Mouse (Mus musculus) ES-E14 (cell line): ENCODE results near the gene Hectd1. TPM values are rescaled to one million over a fixed set of nuclear protein-coding genes. Genes with fewer than 3 reads are reported as not detected.

ENCODE experiments used
- DNase-seq: peaks from one replicate; pipeline ENCODE4 v3.0.0-alpha.2; 2013; ENCODE audit warnings: low read depth, low spot score
- H3K27ac ChIP-seq: 2 replicates; pipeline ENCODE4 v1.5.1; 2012; ENCODE audit warnings: low read depth, mild to moderate bottlenecking, low read length, moderate library complexity, mixed read lengths; ENCODE audit not compliant: poor library complexity, insufficient read depth, severe bottlenecking
- H3K36me3 ChIP-seq: 2 replicates; pipeline ENCODE4 v1.6.1; 2012; ENCODE audit warnings: mild to moderate bottlenecking, low read length, moderate library complexity, mixed read lengths; ENCODE audit not compliant: control insufficient read depth, poor library complexity, insufficient read depth, severe bottlenecking
- H3K4me1 ChIP-seq, 2 experiments: fragments of 150-350 bp in 1 of 2; sonication (generic) in 1 of 2; 2 replicates each; pipeline ENCODE4 v1.6.1; 2012; ENCODE audit warnings: low read length in 2 of 2, mild to moderate bottlenecking in 1 of 2, mixed read lengths in 1 of 2; ENCODE audit not compliant: control insufficient read depth in 2 of 2, insufficient read depth in 2 of 2, poor library complexity in 1 of 2
- H3K4me3 ChIP-seq, 2 experiments: fragments of 150-350 bp in 1 of 2; sonication (generic) in 1 of 2; 2 replicates each; pipeline ENCODE4 v1.5.1; 2012; ENCODE audit warnings: low read length in 2 of 2, low read depth in 1 of 2, mild to moderate bottlenecking in 1 of 2, mixed read lengths in 1 of 2; ENCODE audit not compliant: insufficient read depth in 1 of 2, poor library complexity in 1 of 2, severe bottlenecking in 1 of 2
- H3K9ac ChIP-seq: 2 replicates; pipeline ENCODE4 v1.6.1; 2012; ENCODE audit warnings: low read depth, mild to moderate bottlenecking, low read length, mixed read lengths; ENCODE audit not compliant: poor library complexity, insufficient read depth, severe bottlenecking
- H3K9me3 ChIP-seq: fragments of 150-350 bp; sonication (generic); 2 replicates; pipeline ENCODE4 v1.6.1; 2012; ENCODE audit warnings: low read depth, mild to moderate bottlenecking, low read length; ENCODE audit not compliant: control insufficient read depth, insufficient read depth
- CHD2 ChIP-seq: IDR thresholded peaks from 2 replicates; pipeline ENCODE4 v1.6.1; 2014; ENCODE audit warnings: mild to moderate bottlenecking, low read depth, low read length, inconsistent platforms
- HCFC1 ChIP-seq: IDR thresholded peaks from 2 replicates; pipeline ENCODE4 v1.6.1; 2012; ENCODE audit warnings: low read length, inconsistent platforms, borderline replicate concordance; ENCODE audit not compliant: insufficient read depth
- MAFK ChIP-seq: IDR thresholded peaks from 2 replicates; pipeline ENCODE4 v1.6.1; 2014; ENCODE audit warnings: mild to moderate bottlenecking, low read depth, low read length, inconsistent platforms; ENCODE audit not compliant: insufficient read depth
- ZC3H11A ChIP-seq: IDR thresholded peaks from 2 replicates; pipeline ENCODE4 v1.6.1; 2012; ENCODE audit warnings: low read depth, mild to moderate bottlenecking, inconsistent platforms, low read length, borderline replicate concordance
- ZNF384 ChIP-seq: IDR thresholded peaks from 2 replicates; pipeline ENCODE4 v1.6.1; 2012; ENCODE audit warnings: low read depth, low read length, inconsistent platforms
- in situ Hi-C, 2 experiments: fragments of 600-800 bp; cut with MboI; formaldehyde crosslinking; loops; one replicate each; pipeline ENCODE4 v1.15.1; 2025; ENCODE audit warnings: low sequenced_read_pairs in 2 of 2, inconsistent platforms in 1 of 2; ENCODE audit not compliant: unreplicated experiment in 2 of 2
- total RNA-seq: library from RNA; depleted of rRNA; stranded (reverse); fragments of 300-350 nt; gene quantifications from 2 replicates; pipeline ENCODE4 v1.2.3, GENCODE M21; 2012

Hectd1 gene
- total RNA-seq, 1 experiment = 45.1 TPM

GRCm38 (mm10) chr12:51866226-51866910, 37.0 kb upstream of the Hectd1 start:
- Histone ChIP-seq H3K36me3 (no peaks in the 10 kb centered on the region), H3K4me1 (peaks cover 0 to 3% of the 10 kb centered on the region in 2 experiments; a peak in 1 of 4 replicates), H3K9me3 (peaks cover under 1% of the 10 kb centered on the region; the same call in 1 of the 2 replicates), H3K4me3 (no peak overlapping the region), H3K27ac (no peak overlapping the region), H3K9ac (no peak overlapping the region)
- TF ChIP-seq MAFK (no peak), CHD2 (no peak)
- no peak for DNase-seq
- in situ Hi-C loops = no loop called here

DNA sequence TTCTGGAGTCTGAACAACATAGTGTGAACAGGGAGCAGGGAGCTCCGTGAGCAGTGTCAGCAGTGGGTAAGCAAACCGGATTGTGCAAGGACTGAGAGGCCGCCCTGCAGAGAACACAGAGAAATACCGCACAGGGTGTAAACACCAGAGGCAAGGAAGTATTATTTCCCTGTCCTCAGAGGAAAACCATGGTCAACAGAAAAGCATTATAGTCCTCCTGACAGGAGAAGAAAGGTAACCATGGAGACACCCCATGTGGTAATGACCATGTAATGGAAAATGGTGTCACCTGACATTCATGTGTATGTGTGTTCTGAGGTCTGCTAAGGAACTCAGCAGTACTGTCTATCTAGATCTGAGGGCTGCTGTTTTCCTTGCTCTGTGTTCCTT, 36.4 kb upstream of the Hectd1 start:
- Histone ChIP-seq H3K9ac (no peak overlapping the region), H3K4me3 (no peak overlapping the region), H3K9me3 (no peaks in the 10 kb centered on the region; the same call in 1 of the 2 replicates), H3K27ac (no peak overlapping the region), H3K36me3 (no peaks in the 10 kb centered on the region), H3K4me1 (peaks cover 0 to 3% of the 10 kb centered on the region in 2 experiments; a peak in 1 of 4 replicates)
- TF ChIP-seq CHD2 (no peak), ZNF384 (no peak)
- no peak for DNase-seq
- in situ Hi-C loops = no loop called here

GRCm38 (mm10) chr12:51865061-51865789, 35.9 kb upstream of the Hectd1 start:
- in situ Hi-C loops = no loop called here

GRCm38 (mm10) chr12:51863116-51864002, 34.0 kb upstream of the Hectd1 start:
- in situ Hi-C loops = no loop called here
- Histone ChIP-seq H3K9ac (no peak overlapping the region), H3K9me3 (no peaks in the 10 kb centered on the region), H3K27ac (no peak overlapping the region), H3K4me3 (no peak overlapping the region), H3K36me3 (no peaks in the 10 kb centered on the region), H3K4me1 (peaks cover 2 to 8% of the 10 kb centered on the region in 2 experiments; a peak in 3 of 4 replicates)
- DNase-seq = no peak
- TF ChIP-seq CHD2 = no peak
- no peak for TF ChIP-seq ZC3H11A
- TF ChIP-seq HCFC1 = no peak
- TF ChIP-seq MAFK = no peak
- TF ChIP-seq ZNF384 = no peak

More at GRCm38 (mm10) chr12:51865061-51865789, 35.9 kb upstream of the Hectd1 start:
- DNase-seq = no peak
- TF ChIP-seq HCFC1 (no peak), ZNF384 (no peak), CHD2 (no peak), MAFK (no peak), ZC3H11A (no peak)
- Histone ChIP-seq H3K4me3 (no peak overlapping the region), H3K4me1 (peaks cover 0 to 3% of the 10 kb centered on the region in 2 experiments; a peak in 1 of 4 replicates), H3K36me3 (no peaks in the 10 kb centered on the region), H3K9me3 (no peaks in the 10 kb centered on the region; the same call in 1 of the 2 replicates), H3K9ac (no peak overlapping the region), H3K27ac (no peak overlapping the region)
